Mouse (Mus musculus) embryonic facial prominence, embryonic 11.5 days (tissue): ENCODE results near the gene Rps19. TPM values are rescaled to one million over a fixed set of nuclear protein-coding genes. Genes with fewer than 3 reads are reported as not detected.

Experiments used
- ATAC-seq: fragments of 200-750 bp; cut with Nextera tagmentation; replicated peaks from 2 replicates; pipeline ENCODE4 v1.8.0; 2017; ENCODE audit warnings: low read depth; ENCODE audit not compliant: insufficient number of reproducible peaks, low FRiP score, low TSS enrichment
- DNase-seq: peaks from one replicate; pipeline ENCODE4 v3.0.0-alpha.2; 2015; ENCODE audit warnings: low spot score
- H3K27ac ChIP-seq: fragments of 300-500 bp; sonication (generic); replicated peaks from 2 replicates; pipeline ENCODE4 v1.5.1; 2014; ENCODE audit warnings: mild to moderate bottlenecking, low read depth, low read length, control low read depth
- H3K27me3 ChIP-seq: fragments of 300-500 bp; sonication (generic); 2 replicates; pipeline ENCODE4 v1.6.1; 2014; ENCODE audit warnings: mild to moderate bottlenecking, low read length, moderate library complexity, mixed read lengths; ENCODE audit not compliant: control insufficient read depth, insufficient read depth
- H3K36me3 ChIP-seq: fragments of 300-500 bp; sonication (generic); replicated peaks from 2 replicates; pipeline ENCODE4 v1.6.1; 2014; ENCODE audit warnings: low read depth, mild to moderate bottlenecking, low read length, moderate library complexity, mixed read lengths; ENCODE audit not compliant: control insufficient read depth, insufficient read depth
- H3K4me1 ChIP-seq: fragments of 300-500 bp; sonication (generic); 2 replicates; pipeline ENCODE4 v1.6.1; 2014; ENCODE audit warnings: low read length, mixed read lengths; ENCODE audit not compliant: control insufficient read depth, insufficient read depth
- H3K4me2 ChIP-seq: fragments of 300-500 bp; sonication (generic); 2 replicates; pipeline ENCODE4 v1.6.1; 2014; ENCODE audit warnings: low read depth, mild to moderate bottlenecking, control low read depth, low read length, moderate library complexity
- H3K4me3 ChIP-seq: fragments of 300-500 bp; sonication (generic); 2 replicates; pipeline ENCODE4 v1.5.1; 2014; ENCODE audit warnings: low read depth, low read length, control low read depth
- H3K9ac ChIP-seq: fragments of 300-500 bp; sonication (generic); replicated peaks from 2 replicates; pipeline ENCODE4 v1.6.1; 2014; ENCODE audit warnings: mild to moderate bottlenecking, control low read depth, low read length
- H3K9me3 ChIP-seq: fragments of 300-500 bp; sonication (generic); replicated peaks from 2 replicates; pipeline ENCODE4 v1.6.1; 2016; ENCODE audit warnings: mild to moderate bottlenecking, low read length, inconsistent platforms, mixed read lengths; ENCODE audit not compliant: control insufficient read depth
- WGBS: fragments of 180-500 bp; shearing (Covaris S2); extraction: QIAGEN DNeasy Blood & Tissue Kit; methylation state at CpG from one replicate; pipeline ENCODE4 v1.1.7; 2014; 5-methylcytosine and 5-hydroxymethylcytosine counted together
- polyA plus RNA-seq: library from polyadenylated mRNA; unstranded; fragments of >200 nt; fragmentation: Nextera tagmentation; extraction: Ambion mirVana; gene quantifications from 2 replicates; pipeline ENCODE4 v1.2.1, GENCODE M21; 2014

The Rps19 gene
- polyA plus RNA-seq, 1 experiment from 2014 or later, result 2,121 TPM

DNA sequence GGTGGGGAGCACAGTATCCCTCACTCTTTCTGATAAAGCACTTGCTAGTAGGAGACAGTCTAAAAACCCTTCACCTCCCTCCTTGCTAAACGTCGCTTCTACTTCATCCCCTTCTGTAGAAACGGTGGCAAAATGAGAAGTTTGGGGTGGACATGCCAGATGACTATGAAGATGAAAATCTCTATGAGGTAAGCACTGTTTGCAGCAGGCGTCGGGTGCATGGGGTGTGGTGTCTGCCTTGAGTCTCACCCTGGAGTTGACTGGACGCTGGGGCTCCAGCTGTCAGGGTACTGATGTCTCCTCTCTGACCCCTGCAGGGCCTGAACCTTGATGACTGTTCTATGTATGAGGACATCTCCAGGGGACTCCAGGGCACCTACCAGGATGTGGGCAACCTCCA lies 16.9 kb downstream of the Rps19 start:
- no peaks in the 10 kb centered on the region for H3K4me1 ChIP-seq
- no peaks in the 10 kb centered on the region for H3K27me3 ChIP-seq
- WGBS, result 81% methylated on average over 6 of the region's 6 CpGs
- no peaks in the 10 kb centered on the region for H3K36me3 ChIP-seq
- H3K9ac ChIP-seq, result no peak overlapping the region
- H3K9me3 ChIP-seq, result no peaks in the 10 kb centered on the region
- DNase-seq, result no peak
- H3K4me3 ChIP-seq, result no peak overlapping the region
- no peak overlapping the region for H3K27ac ChIP-seq
- H3K4me2 ChIP-seq, result no peak overlapping the region
- no peak for ATAC-seq

- Histone ChIP-seq H3K27ac (no peak overlapping the region), H3K4me3 (no peak overlapping the region), H3K9me3 (no peaks in the 10 kb centered on the region), H3K27me3 (no peaks in the 10 kb centered on the region), H3K4me1 (no peaks in the 10 kb centered on the region), H3K36me3 (no peaks in the 10 kb centered on the region), H3K4me2 (no peak overlapping the region), H3K9ac (no peak overlapping the region)
- ATAC-seq, result no peak
- no peak for DNase-seq
- 91% methylated on average over 1 of the region's 1 CpGs for WGBS
These were observed 17.7 kb downstream of the Rps19 start for GRCm38 (mm10) chr7:24901842-24902241.

- 55% methylated on average over 2 of the region's 2 CpGs for WGBS
- ATAC-seq (no peak), DNase-seq (no peak)
- peak overlapping the region; percentile 72 for H3K9ac ChIP-seq
- H3K4me2 ChIP-seq, result peak overlapping the region; percentile 56
- no peaks in the 10 kb centered on the region for H3K27me3 ChIP-seq
- H3K27ac ChIP-seq, result peak overlapping the region; percentile 53
- H3K4me3 ChIP-seq, result peak overlapping the region; percentile 52
- H3K4me1 ChIP-seq, result peaks cover 3% of the 10 kb centered on the region; the same call in 1 of the 2 replicates
- H3K9me3 ChIP-seq, result no peaks in the 10 kb centered on the region
- no peaks in the 10 kb centered on the region for H3K36me3 ChIP-seq
These were observed 18.1 kb downstream of the Rps19 start for GRCm38 (mm10) chr7:24902264-24902629.

GRCm38 (mm10) chr7:24902630-24903443 lies 18.7 kb downstream of the Rps19 start, which contains the start of gene Arhgef1:
Arhgef1 (plus strand) TSS chr7:24902912.
- ATAC-seq (no peak), DNase-seq (peak; percentile 59)
- Histone ChIP-seq H3K9me3 (no peaks in the 10 kb centered on the region), H3K4me1 (peaks cover 7% of the 10 kb centered on the region; the same call in 1 of the 2 replicates), H3K36me3 (no peaks in the 10 kb centered on the region), H3K4me3 (peak within 1 kb of the TSS; percentile 52), H3K27me3 (no peaks in the 10 kb centered on the region), H3K4me2 (peak within 1 kb of the TSS; percentile 56), H3K27ac (peak within 1 kb of the TSS; percentile 53), H3K9ac (peak within 1 kb of the TSS; percentile 72)
- 7% methylated on average over 45 of the region's 68 CpGs for WGBS

DNA sequence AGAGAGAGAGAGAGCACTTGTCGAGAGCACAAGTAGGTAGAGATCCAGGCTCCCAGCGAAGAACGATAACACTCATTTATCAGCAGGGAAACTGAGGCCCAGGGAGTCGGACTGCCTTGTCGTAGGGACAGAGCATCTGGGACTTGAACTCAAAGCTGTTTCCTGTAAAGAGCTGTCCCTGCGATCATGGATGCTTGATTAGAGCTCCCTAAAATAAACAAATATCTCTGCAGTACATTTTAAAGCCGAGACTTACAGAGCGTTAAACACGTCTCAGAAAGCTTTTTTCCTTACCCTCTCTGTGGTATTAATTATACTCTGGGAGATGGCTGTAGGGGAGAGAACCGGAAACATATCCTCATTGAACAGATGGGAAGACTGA lies 19.3 kb downstream of the Rps19 start:
- H3K9ac ChIP-seq, result no peak overlapping the region
- 43% methylated on average over 10 of the region's 10 CpGs for WGBS

DNA sequence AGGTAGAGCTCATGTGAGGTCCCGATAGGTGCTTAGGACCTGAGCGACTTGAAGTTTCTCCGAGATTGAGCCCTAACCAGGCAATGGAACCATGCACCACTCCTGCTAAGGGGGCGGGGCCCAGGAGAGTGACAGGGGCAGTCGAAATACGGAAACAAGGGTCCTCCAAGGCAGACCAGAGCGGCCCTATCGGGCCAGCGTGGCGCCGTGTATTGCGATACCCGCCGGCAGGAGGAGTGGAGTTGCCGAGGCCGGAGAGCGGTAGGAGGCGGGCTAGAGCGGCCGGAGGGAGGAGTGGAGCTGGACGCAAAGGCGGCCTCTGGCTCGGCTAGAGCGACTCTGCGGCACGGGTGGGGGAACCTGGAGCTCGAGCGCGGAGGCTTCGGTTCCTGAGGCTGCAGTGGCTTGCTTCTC lies 19.9 kb downstream of the Rps19 start:
- H3K27ac ChIP-seq, result peak overlapping the region; percentile 29
- peak overlapping the region; percentile 52 for H3K4me3 ChIP-seq
- peak overlapping the region; percentile 68 for H3K4me2 ChIP-seq
- under 1% methylated on average over 27 of the region's 30 CpGs for WGBS
- H3K27me3 ChIP-seq, result no peaks in the 10 kb centered on the region
- ATAC-seq (peak; percentile 96), DNase-seq (peak; percentile 98)
- H3K36me3 ChIP-seq, result no peaks in the 10 kb centered on the region
- H3K4me1 ChIP-seq, result peaks cover 7% of the 10 kb centered on the region; the same call in 1 of the 2 replicates
- H3K9ac ChIP-seq, result peak overlapping the region; percentile 73
- H3K9me3 ChIP-seq, result no peaks in the 10 kb centered on the region

More for the DNA sequence above, 19.3 kb downstream of the Rps19 start:
- Histone ChIP-seq H3K4me2 (peak overlapping the region; percentile 56; the same call in 1 of the 2 replicates), H3K36me3 (no peaks in the 10 kb centered on the region), H3K27me3 (no peaks in the 10 kb centered on the region), H3K4me3 (peak overlapping the region; percentile 52), H3K4me1 (peaks cover 7% of the 10 kb centered on the region; the same call in 1 of the 2 replicates), H3K9me3 (no peaks in the 10 kb centered on the region), H3K27ac (no peak overlapping the region)
- DNase-seq, result no peak
- no peak for ATAC-seq

GRCm38 (mm10) chr7:24904936-24905335 lies 20.8 kb downstream of the Rps19 start:
- H3K9ac ChIP-seq, result peak overlapping the region; percentile 73
- H3K9me3 ChIP-seq, result no peaks in the 10 kb centered on the region
- H3K4me1 ChIP-seq, result peaks cover 7% of the 10 kb centered on the region; the same call in 1 of the 2 replicates
- no peaks in the 10 kb centered on the region for H3K36me3 ChIP-seq
- DNase-seq, result peak; percentile 87
- H3K4me3 ChIP-seq, result peak overlapping the region; percentile 52
- peak overlapping the region; percentile 68 for H3K4me2 ChIP-seq
- ATAC-seq, result no peak
- H3K27me3 ChIP-seq, result no peaks in the 10 kb centered on the region
- H3K27ac ChIP-seq, result no peak overlapping the region
- WGBS, result 14% methylated on average over 3 of the region's 3 CpGs

DNA sequence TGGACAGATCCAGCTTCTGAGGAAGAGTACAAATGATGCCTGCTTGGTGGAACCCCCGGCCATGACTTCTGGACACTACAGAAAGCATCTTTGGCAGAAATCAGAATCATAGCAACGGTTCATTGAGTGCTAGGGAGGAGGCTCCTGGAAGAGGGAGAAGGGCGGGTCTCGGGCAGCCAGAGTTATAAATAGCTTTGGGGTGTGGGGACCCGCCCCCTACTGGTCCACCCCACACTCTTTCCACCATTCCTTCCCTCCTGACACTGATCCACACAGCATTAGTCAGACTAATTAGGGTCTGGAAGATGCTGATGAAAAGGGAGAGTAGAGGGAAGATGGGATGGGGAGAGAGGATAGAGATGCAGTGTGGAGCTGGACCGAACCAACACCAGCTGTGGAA lies 22.4 kb downstream of the Rps19 start:
- no peak overlapping the region for H3K27ac ChIP-seq
- WGBS, result 34% methylated on average over 6 of the region's 6 CpGs
- no peak overlapping the region for H3K4me2 ChIP-seq
- H3K9ac ChIP-seq, result no peak overlapping the region
- no peaks in the 10 kb centered on the region for H3K36me3 ChIP-seq
- H3K27me3 ChIP-seq, result no peaks in the 10 kb centered on the region
- ATAC-seq (no peak), DNase-seq (no peak)
- no peak overlapping the region for H3K4me3 ChIP-seq
- no peaks in the 10 kb centered on the region for H3K9me3 ChIP-seq
- peaks cover 7% of the 10 kb centered on the region; the same call in 1 of the 2 replicates for H3K4me1 ChIP-seq
